Mouse (Mus musculus) midbrain, embryonic 10.5 days (tissue): ENCODE measurements around the gene Arhgef33. TPM values are rescaled to one million over a fixed set of nuclear protein-coding genes. Genes with fewer than 3 reads are reported as not detected.

Source experiments
- DNase-seq: peaks from one replicate; pipeline ENCODE4 v3.0.0-alpha.2; 2017; ENCODE audit warnings: low spot score
- H3K27ac ChIP-seq: fragments of 300-500 bp; sonication (generic); replicated peaks from 2 replicates; pipeline ENCODE4 v1.5.1; 2016; ENCODE audit warnings: mild to moderate bottlenecking
- H3K27me3 ChIP-seq: fragments of 300-500 bp; sonication (generic); 2 replicates; pipeline ENCODE4 v1.6.1; 2016; ENCODE audit warnings: low read depth, mild to moderate bottlenecking; ENCODE audit not compliant: poor library complexity, severe bottlenecking
- H3K36me3 ChIP-seq: fragments of 300-500 bp; sonication (generic); 2 replicates; pipeline ENCODE4 v1.6.1; 2016; ENCODE audit warnings: mild to moderate bottlenecking, moderate library complexity
- H3K4me1 ChIP-seq: fragments of 300-500 bp; sonication (generic); 2 replicates; pipeline ENCODE4 v1.6.1; 2016
- H3K4me3 ChIP-seq: fragments of 300-500 bp; sonication (generic); 2 replicates; pipeline ENCODE4 v1.5.1; 2016; ENCODE audit warnings: mild to moderate bottlenecking, moderate library complexity
- H3K9me3 ChIP-seq: fragments of 300-500 bp; sonication (generic); replicated peaks from 2 replicates; pipeline ENCODE4 v1.6.1; 2016; ENCODE audit warnings: mild to moderate bottlenecking
- WGBS: fragments of 180-500 bp; shearing (Covaris S2); methylation state at CpG from one replicate; pipeline ENCODE4 v1.1.7; 2016; 5-methylcytosine and 5-hydroxymethylcytosine counted together
- polyA plus RNA-seq: library from polyadenylated mRNA; unstranded; fragments of >200 nt; fragmentation: Nextera tagmentation; extraction: Ambion mirVana; gene quantifications from 2 replicates; pipeline ENCODE4 v1.2.1, GENCODE M21; 2016

Gene Arhgef33
- polyA plus RNA-seq, 1 experiment from 2014 or later = 0.44 TPM

GRCm38 (mm10) chr17:80426171-80426570 lies 119.0 kb downstream of the Arhgef33 start:
- Histone ChIP-seq H3K4me1 (no peaks in the 10 kb centered on the region), H3K27me3 (no peaks in the 10 kb centered on the region), H3K27ac (no peak overlapping the region), H3K4me3 (no peak overlapping the region), H3K36me3 (peaks cover 29% of the 10 kb centered on the region), H3K9me3 (peaks cover 9% of the 10 kb centered on the region; the same call in 1 of the 2 replicates)
- DNase-seq = no peak
- WGBS = 90% methylated on average over 7 of the region's 7 CpGs

GRCm38 (mm10) chr17:80426901-80427300 lies 119.7 kb downstream of the Arhgef33 start:
- no peaks in the 10 kb centered on the region for H3K27me3 ChIP-seq
- no peak for DNase-seq
- no peaks in the 10 kb centered on the region for H3K4me1 ChIP-seq

DNA sequence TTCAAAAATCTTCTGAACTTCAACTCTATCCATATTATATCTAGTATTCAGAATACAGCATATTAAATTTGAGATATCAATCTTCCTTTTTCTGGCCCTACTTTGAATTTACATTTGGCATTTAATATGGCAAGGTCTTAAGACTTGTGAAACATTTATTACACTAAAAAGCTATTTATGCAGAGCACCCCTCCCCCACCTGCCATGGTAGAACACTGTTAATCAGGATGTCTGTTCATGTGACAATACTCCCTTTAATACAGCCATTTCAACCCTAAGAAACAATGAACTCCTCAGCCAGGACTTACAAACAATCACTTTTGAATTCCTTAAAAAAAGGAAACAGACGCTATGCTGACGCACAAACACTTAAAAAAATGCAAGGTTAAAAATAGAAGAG lies 120.8 kb downstream of the Arhgef33 start:
- Histone ChIP-seq H3K9me3 (no peaks in the 10 kb centered on the region), H3K4me3 (no peak overlapping the region), H3K27me3 (no peaks in the 10 kb centered on the region), H3K4me1 (no peaks in the 10 kb centered on the region), H3K27ac (no peak overlapping the region), H3K36me3 (peaks cover 32% of the 10 kb centered on the region)
- WGBS = 93% methylated on average over 2 of the region's 2 CpGs
- no peak for DNase-seq

More at GRCm38 (mm10) chr17:80426901-80427300, 119.7 kb downstream of the Arhgef33 start:
- Histone ChIP-seq H3K36me3 (peaks cover 33% of the 10 kb centered on the region), H3K27ac (no peak overlapping the region), H3K9me3 (peaks cover 9% of the 10 kb centered on the region; the same call in 1 of the 2 replicates), H3K4me3 (no peak overlapping the region)
- 90% methylated on average over 5 of the region's 5 CpGs for WGBS

DNA sequence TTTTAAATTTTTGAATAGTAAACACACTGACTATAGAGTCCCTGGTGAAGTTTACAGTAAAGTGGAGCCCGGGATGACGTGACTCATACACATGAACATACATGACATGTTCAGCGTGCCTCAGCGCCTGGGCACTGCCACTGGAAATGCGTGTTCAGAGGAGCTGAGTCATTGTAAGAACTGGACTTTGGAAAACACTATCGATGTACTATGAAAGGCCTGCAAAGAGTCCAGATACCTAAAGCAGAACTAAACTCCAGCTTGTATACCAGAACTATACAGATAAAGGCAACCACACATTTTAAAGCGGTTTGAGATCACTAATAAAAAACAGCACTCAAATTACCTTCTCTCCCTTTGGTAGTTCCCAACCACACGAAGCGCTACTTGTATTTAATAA lies 124.8 kb downstream of the Arhgef33 start:
- Histone ChIP-seq H3K36me3 (peaks cover 57% of the 10 kb centered on the region), H3K27me3 (no peaks in the 10 kb centered on the region), H3K4me1 (no peaks in the 10 kb centered on the region), H3K4me3 (no peak overlapping the region), H3K9me3 (no peaks in the 10 kb centered on the region), H3K27ac (no peak overlapping the region)
- WGBS = 96% methylated on average over 9 of the region's 9 CpGs
- DNase-seq = no peak

- Histone ChIP-seq H3K36me3 (peaks cover 79% of the 10 kb centered on the region), H3K9me3 (no peaks in the 10 kb centered on the region), H3K27ac (no peak overlapping the region), H3K4me1 (no peaks in the 10 kb centered on the region), H3K27me3 (no peaks in the 10 kb centered on the region), H3K4me3 (no peak overlapping the region)
- no peak for DNase-seq
- WGBS = 75% methylated on average over 3 of the region's 3 CpGs
These were observed 127.2 kb downstream of the Arhgef33 start for GRCm38 (mm10) chr17:80434430-80434829.

- no peak overlapping the region for H3K27ac ChIP-seq
- no peaks in the 10 kb centered on the region for H3K27me3 ChIP-seq
- DNase-seq = no peak
- H3K36me3 ChIP-seq = peaks cover 77% of the 10 kb centered on the region
- no peaks in the 10 kb centered on the region for H3K4me1 ChIP-seq
- WGBS = 93% methylated on average over 5 of the region's 5 CpGs
- H3K9me3 ChIP-seq = no peaks in the 10 kb centered on the region
- H3K4me3 ChIP-seq = no peak overlapping the region
These were observed 128.5 kb downstream of the Arhgef33 start for GRCm38 (mm10) chr17:80435680-80436079.

DNA sequence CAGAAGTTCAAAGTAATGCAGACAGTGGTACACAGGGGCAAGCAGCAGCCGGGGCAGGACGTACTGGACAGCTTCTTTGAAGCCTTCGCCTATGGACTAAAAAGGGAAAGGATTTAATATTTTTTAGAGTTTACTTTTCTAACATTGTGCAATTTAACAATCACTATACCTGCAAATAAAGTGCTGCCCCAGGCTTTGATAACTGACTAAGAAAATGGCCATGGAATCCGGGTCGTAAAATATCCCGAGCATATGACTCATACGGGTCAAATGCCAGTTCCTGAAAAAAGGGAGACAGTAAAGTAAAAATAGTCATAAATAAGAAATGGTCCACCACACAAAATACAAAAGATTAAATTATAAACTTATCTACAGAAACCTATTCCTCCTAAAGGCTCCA lies 138.2 kb downstream of the Arhgef33 start:
- DNase-seq = no peak
- no peak overlapping the region for H3K27ac ChIP-seq
- no peaks in the 10 kb centered on the region for H3K9me3 ChIP-seq
- WGBS = 97% methylated on average over 7 of the region's 7 CpGs
- no peak overlapping the region for H3K4me3 ChIP-seq
- peaks cover 79% of the 10 kb centered on the region for H3K36me3 ChIP-seq
- H3K4me1 ChIP-seq = peaks cover 9% of the 10 kb centered on the region
- H3K27me3 ChIP-seq = no peaks in the 10 kb centered on the region

- Histone ChIP-seq H3K4me1 (peaks cover 6% of the 10 kb centered on the region), H3K36me3 (peaks cover 79% of the 10 kb centered on the region), H3K27me3 (no peaks in the 10 kb centered on the region), H3K27ac (no peak overlapping the region), H3K9me3 (no peaks in the 10 kb centered on the region), H3K4me3 (no peak overlapping the region)
- no peak for DNase-seq
- 94% methylated on average over 5 of the region's 5 CpGs for WGBS
These were observed 139.3 kb downstream of the Arhgef33 start for GRCm38 (mm10) chr17:80446470-80446869.

Other genes with a start within 250 kb of the Arhgef33 start
- gene Hnrnpll, start 245.1 kb upstream of the Arhgef33 start, polyA plus RNA-seq = 85.2 and 86.7 TPM in 2 replicates
- 8.1 and 9.9 TPM in 2 replicates for gene Galm, start 179.9 kb upstream of the Arhgef33 start, polyA plus RNA-seq
- gene Srsf7, start 100.1 kb upstream of the Arhgef33 start, polyA plus RNA-seq = 795 and 858 TPM in 2 replicates
- gene Ttc39d, start 99.9 kb upstream of the Arhgef33 start, polyA plus RNA-seq = 0.06 and 0.19 TPM in 2 replicates
- 50.6 and 66.2 TPM in 2 replicates for gene Gemin6, start 83.0 kb upstream of the Arhgef33 start, polyA plus RNA-seq
- 32.8 and 37.2 TPM in 2 replicates for gene Morn2, start 17.2 kb upstream of the Arhgef33 start, polyA plus RNA-seq
- 15.1 and 21.2 TPM in 2 replicates for gene Dhx57, start 16.9 kb upstream of the Arhgef33 start, polyA plus RNA-seq
- gene Gm10190, start 66.1 kb downstream of the Arhgef33 start, polyA plus RNA-seq = 0.73 and 1.4 TPM in 2 replicates
- gene Sos1, start 173.0 kb downstream of the Arhgef33 start, polyA plus RNA-seq = 3.8 and 4.5 TPM in 2 replicates